Mouse (Mus musculus) heart, embryonic 14.5 days (tissue): ENCODE results near the gene Bfsp2. TPM values are rescaled to one million over a fixed set of nuclear protein-coding genes. Genes with fewer than 3 reads are reported as not detected.

Source experiments
- polyA plus RNA-seq: library from polyadenylated mRNA; unstranded; fragments of >200 nt; fragmentation: Nextera tagmentation; extraction: Ambion mirVana; gene quantifications from 2 replicates; pipeline ENCODE4 v1.2.1, GENCODE M21; 2014

Bfsp2 gene
- polyA plus RNA-seq, 1 experiment from 2014 or later = 0.70 TPM

Other genes starting within 250 kb of the Bfsp2 start
- 40.1 and 44.0 TPM in 2 replicates for gene Trf, start 250.0 kb downstream of the Bfsp2 start, polyA plus RNA-seq
- 0.32 and 1.3 TPM in 2 replicates for gene 1300017J02Rik, start 175.3 kb downstream of the Bfsp2 start, polyA plus RNA-seq
- 42.9 and 48.4 TPM in 2 replicates for gene Topbp1, start 175.2 kb downstream of the Bfsp2 start, polyA plus RNA-seq
- 62.6 and 64.3 TPM in 2 replicates for gene Cdv3, start 114.6 kb downstream of the Bfsp2 start, polyA plus RNA-seq